Mouse (Mus musculus) testis, adult 2 months (tissue): Measurements from ENCODE around the gene Rpl3.

Experiments
- CTCF ChIP-seq: fragments of 200-500 bp; IDR thresholded peaks from 2 replicates; pipeline ENCODE4 v1.5.1; 2012; ENCODE audit warnings: low read depth, mild to moderate bottlenecking, inconsistent platforms, low read length, moderate library complexity; ENCODE audit not compliant: control insufficient read depth, insufficient read depth, insufficient replicate concordance
- POLR2A ChIP-seq: fragments of 200-500 bp; IDR thresholded peaks from 2 replicates; pipeline ENCODE4 v1.6.1; 2012; ENCODE audit warnings: low read depth, mild to moderate bottlenecking, inconsistent platforms, low read length, moderate library complexity; ENCODE audit not compliant: control insufficient read depth

GRCm38 (mm10) chr15:80100196-80100595, 8.5 kb upstream of the Rpl3 start:
- TF ChIP-seq CTCF (no peak), POLR2A (no peak)
